In genomic region chr19:5487768-5488550, GRCm38 (mm10) we compare ENCODE assay signal across 8 mouse cellular contexts. TPM values are rescaled to one million over a fixed set of nuclear protein-coding genes. Genes with fewer than 3 reads are reported as not detected.
DNase-seq lines count a peak whose midpoint lies in the region; ATAC-seq and TF ChIP-seq lines count a peak whose summit lies in the region.

TSS of gene Mus81 (minus strand) at chr19:5488402.

- in situ Hi-C loops in Patski (cut with MboI; ENCODE audit: low pct_unique_long_range_greater_than_20kb), result loop anchor here (5.0 kb wide), 1 partner anchor 101 kb away; the partner anchor contains the start of gene Sart1

- POLR2A ChIA-PET in Patski (lab: Charles Lee), result interaction anchor here (0.6 to 8.8 kb wide), 12 partner anchors 8 to 185 kb away, joined by 3 to 135 read pairs (median 8); partner anchors contain the start of genes Ccdc85b, Ctsw, Efemp2 and Fibp

- CTCF ChIA-PET in Patski (lab: Charles Lee), result interaction anchor here (1.0 to 12.3 kb wide), 17 partner anchors 9 to 153 kb away, joined by 3 to 143 read pairs (median 7); partner anchors contain the start of genes AI837181, Ap5b1, Catsper1 and Ccdc85b

- no peaks in the 10 kb centered on the region for H3K27me3 ChIP-seq in Patski
- no peaks in the 10 kb centered on the region for H3K27me3 ChIP-seq in hindbrain, embryonic 14.5 days (ENCODE audit: control insufficient read depth, insufficient read depth, low read length)

- under 1% methylated on average over 39 of the region's 39 CpGs for whole genome bisulfite sequencing in hindbrain, embryonic 14.5 days

- H3K9ac ChIP-seq in hindbrain, embryonic 14.5 days, result peak within 1 kb of the TSS; percentile 59

- H3K4me2 ChIP-seq in hindbrain, embryonic 14.5 days (replicated peaks), result peak within 1 kb of the TSS; percentile 86

- DNase-seq in Patski (ENCODE audit: low read depth, low spot score), result peak; percentile 82
- peak; percentile 98 for DNase-seq in cerebellum, postnatal 25 days
- DNase-seq in frontal cortex, postnatal 25 days (ENCODE audit: low spot score in 2 of 2), result peak; percentile 92 to 94
- peak; percentile 93 for DNase-seq in hindbrain, embryonic 14.5 days (ENCODE audit: low spot score)
- DNase-seq in layer of hippocampus, postnatal 36 days, result peak; percentile 90 to 91
- peak; percentile 98 for DNase-seq in lung, postnatal 36 days
- DNase-seq in retina, postnatal 1 day, result peak; percentile 97
- DNase-seq in urinary bladder, adult 18-20 months (ENCODE audit: low spot score in 2 of 2), result peak; percentile 93 to 94

- TF ChIP-seq CTCF in Patski (IDR thresholded peaks at IDR 0.05), result no peak

- peaks cover 30% of the 10 kb centered on the region for H3K4me1 ChIP-seq in hindbrain, embryonic 14.5 days (replicated peaks; ENCODE audit: control insufficient read depth, insufficient read depth, low read length)

- peak within 1 kb of the TSS; percentile 99 for H3K27ac ChIP-seq in hindbrain, embryonic 14.5 days

- peak; percentile 53 for ATAC-seq in Patski
- ATAC-seq in hindbrain, embryonic 14.5 days (ENCODE audit: low FRiP score), result peak; percentile 63

- H3K9me3 ChIP-seq in hindbrain, embryonic 14.5 days (ENCODE audit: control insufficient read depth, low read length), result no peaks in the 10 kb centered on the region

- H3K36me3 ChIP-seq in hindbrain, embryonic 14.5 days (replicated peaks; ENCODE audit: control insufficient read depth, insufficient read depth), result peaks cover 43% of the 10 kb centered on the region

- peak within 1 kb of the TSS; percentile 46 for H3K4me3 ChIP-seq in hindbrain, embryonic 14.5 days (replicated peaks; ENCODE audit: low read length)

RNA-seq across cellular contexts. Expression of gene Mus81, which starts in this region (rescaled TPM):
- polyA plus RNA-seq in Patski (2021), result 37.0 TPM
- 40.0 and 41.7 TPM in 2 replicates for polyA plus RNA-seq in hindbrain, embryonic 14.5 days (2014; fragmentation: Nextera tagmentation; extraction: Ambion mirVana)
- 10 to 100 TPM; 37.6 to 39.3 TPM for total RNA-seq in layer of hippocampus, postnatal 36 days (2021)

Comparison
In these comparisons a context has a peak if more than half of its experiments do, and no peak if none do; other contexts are left out.
1. Peak in every context shown above with its lines: DNase-seq, ATAC-seq, H3K4me3 ChIP-seq and H3K27ac ChIP-seq.